Mouse (Mus musculus) adrenal gland, postnatal 4 days (tissue): ENCODE data around the gene Unk. TPM values are rescaled to one million over a fixed set of nuclear protein-coding genes. Genes with fewer than 3 reads are reported as not detected.

Experiments used
- DNase-seq, 2 experiments: peaks; one replicate each; pipeline ENCODE4 v3.0.0; 2021 to 2022; ENCODE audit warnings: low spot score in 2 of 2, mixed read lengths in 2 of 2
- total RNA-seq, 2 experiments: library from RNA; stranded (reverse); gene quantifications; 2 replicates each; pipeline ENCODE4 v1.2.3; 2021

Unk gene
- total RNA-seq, 2 experiments from 2014 or later, result 41.3 to 45.5 TPM

GRCm38 (mm10) chr11:116059691-116060025 lies 29.5 kb downstream of the Unk start:
- DNase-seq, result no peak

GRCm38 (mm10) chr11:116060596-116060995 lies 30.5 kb downstream of the Unk start:
- no peak for DNase-seq

- DNase-seq, result no peak
Observed at GRCm38 (mm10) chr11:116061641-116062415, 31.7 kb downstream of the Unk start.

- no peak for DNase-seq
Observed at GRCm38 (mm10) chr11:116062521-116062920, 32.4 kb downstream of the Unk start.

GRCm38 (mm10) chr11:116063562-116063961 lies 33.4 kb downstream of the Unk start:
- no peak for DNase-seq

GRCm38 (mm10) chr11:116064187-116064867 lies 34.2 kb downstream of the Unk start:
- DNase-seq, result no peak

- no peak for DNase-seq
Observed at GRCm38 (mm10) chr11:116065345-116065744, 35.2 kb downstream of the Unk start.

- no peak for DNase-seq
Observed at GRCm38 (mm10) chr11:116071510-116071909, 41.4 kb downstream of the Unk start.

- DNase-seq, result no peak
Observed at GRCm38 (mm10) chr11:116072608-116073007, 42.5 kb downstream of the Unk start.

GRCm38 (mm10) chr11:116074436-116074991 lies 44.4 kb downstream of the Unk start:
- DNase-seq, result no peak

GRCm38 (mm10) chr11:116075539-116076265 lies 45.6 kb downstream of the Unk start:
- no peak for DNase-seq

- DNase-seq, result no peak
Observed at GRCm38 (mm10) chr11:116076266-116076540, 46.1 kb downstream of the Unk start.

GRCm38 (mm10) chr11:116076836-116077235 lies 46.7 kb downstream of the Unk start:
- no peak for DNase-seq

GRCm38 (mm10) chr11:116077446-116078204 lies 47.5 kb downstream of the Unk start, which contains the start of gene Unc13d:
TSS of gene Unc13d (minus strand) at chr11:116077961.
- no peak for DNase-seq

GRCm38 (mm10) chr11:116078221-116078620 lies 48.1 kb downstream of the Unk start:
- DNase-seq, result no peak

- no peak for DNase-seq
Observed at GRCm38 (mm10) chr11:116078676-116079320, 48.7 kb downstream of the Unk start.

GRCm38 (mm10) chr11:116079511-116079910 lies 49.4 kb downstream of the Unk start:
- no peak for DNase-seq

GRCm38 (mm10) chr11:116081081-116081480 lies 51.0 kb downstream of the Unk start:
- DNase-seq, result no peak

- DNase-seq, result no peak
Observed at GRCm38 (mm10) chr11:116083096-116083672, 53.1 kb downstream of the Unk start.

- no peak for DNase-seq
Observed at GRCm38 (mm10) chr11:116084166-116084565, 54.0 kb downstream of the Unk start.
